Mouse (Mus musculus): Measurements from ENCODE around the gene Ucma. TPM values are rescaled to one million over a fixed set of nuclear protein-coding genes. Genes with fewer than 3 reads are reported as not detected.

Ucma gene
- polyA plus RNA-seq, 2 experiments, result 4.2 to 9.9 TPM

DNA sequence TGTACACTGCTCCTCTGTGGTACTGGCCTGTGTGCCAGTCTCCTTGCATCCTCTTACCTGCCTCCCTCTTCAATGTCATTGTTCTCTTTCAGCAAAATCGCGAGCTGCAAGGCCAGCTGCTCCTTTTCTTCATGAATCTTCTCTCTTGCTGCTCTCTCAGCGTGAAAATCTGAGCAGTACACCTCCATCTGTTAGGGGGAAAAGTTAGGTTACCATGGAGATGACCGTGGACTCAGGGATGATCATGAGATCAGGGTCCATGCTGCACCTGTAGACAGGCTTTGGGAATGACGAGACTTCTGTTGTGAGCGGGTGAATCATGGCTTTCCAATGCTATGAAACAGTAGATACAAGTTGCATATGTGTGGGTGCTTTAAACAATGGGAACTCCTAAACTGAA, 51.1 kb downstream of the Ucma start:
- no peak overlapping the region for H3K9ac ChIP-seq (ENCODE audit: low read depth, low read length, severe bottlenecking)
- WGBS, result 78% methylated on average over 6 of the region's 6 CpGs
- no peak for TF ChIP-seq POLR2A (IDR thresholded peaks at IDR 0.05; ENCODE audit: borderline replicate concordance, extremely low read depth, insufficient read depth, insufficient read length)
- H3K4me1 ChIP-seq (ENCODE audit: control insufficient read depth, insufficient read depth, low read length), result no peaks in the 10 kb centered on the region
- H3K27ac ChIP-seq (replicated peaks; ENCODE audit: low read depth, low read length), result no peak overlapping the region
- ATAC-seq (ENCODE audit: low FRiP score, low read depth), result no peak
- H3K36me3 ChIP-seq (ENCODE audit: control insufficient read depth, insufficient read depth, low read length), result no peaks in the 10 kb centered on the region
- no peak for DNase-seq (ENCODE audit: low spot score)
- H3K27me3 ChIP-seq (ENCODE audit: control insufficient read depth, insufficient read depth, low read length), result no peaks in the 10 kb centered on the region
- H3K4me3 ChIP-seq (replicated peaks; ENCODE audit: low read length), result no peak overlapping the region
- H3K4me2 ChIP-seq (replicated peaks; ENCODE audit: low read depth, low read length, severe bottlenecking), result no peak overlapping the region
- no peaks in the 10 kb centered on the region for H3K9me3 ChIP-seq (ENCODE audit: control insufficient read depth, low read length)

DNA sequence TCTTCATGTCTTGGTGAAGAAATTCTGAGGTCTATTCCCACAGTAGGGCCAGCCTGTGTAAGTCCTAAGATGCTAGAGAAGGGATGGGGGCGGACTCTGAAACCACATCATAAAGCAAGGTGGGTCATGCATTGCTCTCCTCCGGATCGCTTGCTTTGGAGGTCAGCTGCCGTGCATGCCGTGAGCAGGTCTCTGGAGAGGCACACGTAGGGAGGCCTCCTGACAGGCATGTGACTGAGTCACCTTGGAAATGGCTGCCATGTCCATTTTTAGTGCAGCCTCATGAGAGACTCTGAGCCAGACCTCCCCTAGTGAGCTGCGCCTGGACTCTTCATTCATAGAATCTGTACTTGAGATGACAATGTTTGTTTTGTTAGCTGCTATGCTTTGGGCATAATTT, 52.1 kb downstream of the Ucma start:
- no peak for ATAC-seq (ENCODE audit: low FRiP score, low read depth)
- TF ChIP-seq POLR2A (IDR thresholded peaks at IDR 0.05; ENCODE audit: borderline replicate concordance, extremely low read depth, insufficient read depth, insufficient read length), result no peak
- no peak overlapping the region for H3K4me3 ChIP-seq (replicated peaks; ENCODE audit: low read length)
- no peak overlapping the region for H3K9ac ChIP-seq (ENCODE audit: low read depth, low read length, severe bottlenecking)
- no peaks in the 10 kb centered on the region for H3K36me3 ChIP-seq (ENCODE audit: control insufficient read depth, insufficient read depth, low read length)
- DNase-seq (ENCODE audit: low spot score), result no peak
- H3K27ac ChIP-seq (replicated peaks; ENCODE audit: low read depth, low read length), result no peak overlapping the region
- WGBS, result 85% methylated on average over 7 of the region's 7 CpGs
- no peaks in the 10 kb centered on the region for H3K27me3 ChIP-seq (ENCODE audit: control insufficient read depth, insufficient read depth, low read length)
- no peaks in the 10 kb centered on the region for H3K4me1 ChIP-seq (ENCODE audit: control insufficient read depth, insufficient read depth, low read length)
- H3K9me3 ChIP-seq (ENCODE audit: control insufficient read depth, low read length), result no peaks in the 10 kb centered on the region
- no peak overlapping the region for H3K4me2 ChIP-seq (replicated peaks; ENCODE audit: low read depth, low read length, severe bottlenecking)

DNA sequence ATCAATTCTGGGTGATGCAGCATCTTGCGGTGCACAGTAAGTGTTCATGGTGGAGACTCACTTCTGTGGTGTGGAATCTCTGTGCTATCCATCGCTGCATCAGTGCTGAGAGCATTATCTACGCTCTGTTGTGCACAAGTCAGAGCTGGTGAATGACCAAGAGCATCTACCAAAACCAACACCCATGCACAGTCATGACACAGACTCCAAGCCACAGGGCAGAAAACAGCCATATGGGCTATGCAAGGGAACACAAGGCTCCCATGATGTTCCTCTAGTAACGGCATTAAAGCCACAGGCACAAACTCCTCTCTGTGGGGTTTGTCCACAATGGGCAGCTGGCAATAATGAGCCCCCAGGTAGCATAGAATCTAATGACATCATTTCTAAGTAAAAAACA, 53.9 kb downstream of the Ucma start:
- DNase-seq (ENCODE audit: low spot score) (no peak), ATAC-seq (ENCODE audit: low FRiP score, low read depth) (no peak)
- Histone ChIP-seq H3K4me2 (replicated peaks; ENCODE audit: low read depth, low read length, severe bottlenecking) (no peak overlapping the region), H3K4me1 (ENCODE audit: control insufficient read depth, insufficient read depth, low read length) (no peaks in the 10 kb centered on the region), H3K27me3 (ENCODE audit: control insufficient read depth, insufficient read depth, low read length) (no peaks in the 10 kb centered on the region), H3K27ac (replicated peaks; ENCODE audit: low read depth, low read length) (no peak overlapping the region), H3K9ac (ENCODE audit: low read depth, low read length, severe bottlenecking) (no peak overlapping the region), H3K4me3 (replicated peaks; ENCODE audit: low read length) (no peak overlapping the region), H3K36me3 (ENCODE audit: control insufficient read depth, insufficient read depth, low read length) (no peaks in the 10 kb centered on the region), H3K9me3 (ENCODE audit: control insufficient read depth, low read length) (no peaks in the 10 kb centered on the region)
- TF ChIP-seq POLR2A (IDR thresholded peaks at IDR 0.05; ENCODE audit: borderline replicate concordance, extremely low read depth, insufficient read depth, insufficient read length), result no peak
- WGBS, result 90% methylated on average over 4 of the region's 4 CpGs

DNA sequence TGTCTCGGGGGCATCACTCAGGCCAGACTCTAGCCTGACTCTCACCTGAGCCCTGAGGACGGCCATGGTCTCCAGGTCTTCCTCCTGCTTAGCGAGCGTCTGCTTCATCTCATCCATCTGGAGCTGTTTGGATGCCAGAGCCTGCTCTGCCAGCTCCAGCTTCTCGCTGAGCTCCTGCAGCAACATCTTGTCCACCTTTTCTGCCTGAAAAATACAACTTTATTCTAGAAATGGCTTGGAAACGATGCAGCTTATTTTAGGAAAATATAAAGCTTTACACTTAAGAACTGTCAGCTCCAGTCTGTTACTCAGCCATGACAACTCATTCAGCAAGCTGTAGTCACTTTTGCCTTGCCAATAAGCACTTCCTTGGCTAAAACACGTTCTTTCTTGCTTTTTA, 55.3 kb downstream of the Ucma start:
- H3K9me3 ChIP-seq (ENCODE audit: control insufficient read depth, low read length), result no peaks in the 10 kb centered on the region
- H3K27me3 ChIP-seq (ENCODE audit: control insufficient read depth, insufficient read depth, low read length), result no peaks in the 10 kb centered on the region
- no peak overlapping the region for H3K4me3 ChIP-seq (replicated peaks; ENCODE audit: low read length)
- no peak overlapping the region for H3K27ac ChIP-seq (replicated peaks; ENCODE audit: low read depth, low read length)
- 72% methylated on average over 7 of the region's 7 CpGs for WGBS
- ATAC-seq (ENCODE audit: low FRiP score, low read depth) (no peak), DNase-seq (ENCODE audit: low spot score) (no peak)
- no peaks in the 10 kb centered on the region for H3K4me1 ChIP-seq (ENCODE audit: control insufficient read depth, insufficient read depth, low read length)
- H3K4me2 ChIP-seq (replicated peaks; ENCODE audit: low read depth, low read length, severe bottlenecking), result no peak overlapping the region
- no peaks in the 10 kb centered on the region for H3K36me3 ChIP-seq (ENCODE audit: control insufficient read depth, insufficient read depth, low read length)
- no peak overlapping the region for H3K9ac ChIP-seq (ENCODE audit: low read depth, low read length, severe bottlenecking)
- no peak for TF ChIP-seq POLR2A (IDR thresholded peaks at IDR 0.05; ENCODE audit: borderline replicate concordance, extremely low read depth, insufficient read depth, insufficient read length)

DNA sequence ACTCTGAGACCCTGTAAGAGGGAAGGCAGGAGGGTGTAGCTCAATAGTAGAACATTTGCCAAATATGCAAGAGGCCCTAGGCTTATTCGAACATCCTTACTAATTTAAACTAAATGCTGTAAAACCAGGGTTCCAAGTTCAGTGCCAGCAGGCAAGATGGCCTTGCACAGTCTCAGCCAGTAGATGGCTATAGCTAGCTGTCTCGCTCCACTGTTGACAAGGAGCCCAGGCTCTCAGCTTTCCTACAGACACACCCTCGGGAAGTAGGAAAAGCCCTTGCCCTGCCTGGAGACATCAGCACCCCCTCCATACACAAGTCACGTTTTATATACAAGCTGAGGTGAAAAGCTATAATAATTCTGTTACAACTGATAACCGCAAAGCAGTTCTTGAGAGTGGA, 56.7 kb downstream of the Ucma start:
- H3K4me1 ChIP-seq (ENCODE audit: control insufficient read depth, insufficient read depth, low read length), result no peaks in the 10 kb centered on the region
- H3K27ac ChIP-seq (replicated peaks; ENCODE audit: low read depth, low read length), result no peak overlapping the region
- no peaks in the 10 kb centered on the region for H3K9me3 ChIP-seq (ENCODE audit: control insufficient read depth, low read length)
- H3K36me3 ChIP-seq (ENCODE audit: control insufficient read depth, insufficient read depth, low read length), result no peaks in the 10 kb centered on the region
- H3K4me3 ChIP-seq (replicated peaks; ENCODE audit: low read length), result no peak overlapping the region
- TF ChIP-seq POLR2A (IDR thresholded peaks at IDR 0.05; ENCODE audit: borderline replicate concordance, extremely low read depth, insufficient read depth, insufficient read length), result no peak
- no peak overlapping the region for H3K9ac ChIP-seq (ENCODE audit: low read depth, low read length, severe bottlenecking)
- H3K4me2 ChIP-seq (replicated peaks; ENCODE audit: low read depth, low read length, severe bottlenecking), result no peak overlapping the region
- ATAC-seq (ENCODE audit: low FRiP score, low read depth) (no peak), DNase-seq (ENCODE audit: low spot score) (no peak)
- 69% methylated on average over 5 of the region's 5 CpGs for WGBS
- no peaks in the 10 kb centered on the region for H3K27me3 ChIP-seq (ENCODE audit: control insufficient read depth, insufficient read depth, low read length)
